Mouse (Mus musculus) stomach, postnatal 0 days (tissue): ENCODE measurements around the gene Gm20458.
A peak's percentile ranks its signal among the peaks of the same experiment; 100 is the strongest.

ENCODE experiments used
- CTCF ChIP-seq: IDR thresholded peaks from 2 replicates; pipeline ENCODE4 v1.5.1; 2016; ENCODE audit warnings: antibody characterized with exemption, low read depth, mild to moderate bottlenecking, moderate library complexity
- EP300 ChIP-seq: optimal IDR thresholded peaks from 2 replicates; pipeline ENCODE3; 2016; ENCODE audit warnings: antibody characterized with exemption

DNA sequence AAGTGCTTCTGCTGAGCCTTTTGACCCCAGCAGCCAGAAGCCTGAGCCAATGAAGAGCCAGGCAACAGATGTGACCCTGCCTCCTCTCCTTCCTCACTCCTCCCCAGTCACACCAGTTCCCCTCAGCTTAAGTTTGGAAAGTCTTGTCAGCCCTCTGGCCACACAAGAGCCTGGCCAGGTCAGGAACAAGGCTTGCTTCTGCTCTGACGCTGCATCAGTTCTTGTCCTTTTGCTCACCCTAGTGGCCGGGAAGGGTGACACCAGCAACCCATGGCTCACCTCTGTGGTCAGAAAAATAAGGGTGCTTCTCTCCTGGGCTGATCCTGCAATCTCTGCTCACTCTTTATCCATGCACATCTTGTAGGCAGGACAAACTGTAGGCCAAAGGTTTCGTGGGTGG lies 60.0 kb downstream of the Gm20458 start:
- peak; percentile 89 for TF ChIP-seq CTCF
- no peak for TF ChIP-seq EP300
